Mouse (Mus musculus): ENCODE results near the gene Ndufb8. TPM values are rescaled to one million over a fixed set of nuclear protein-coding genes. Genes with fewer than 3 reads are reported as not detected.

Ndufb8 gene
- total and polyA plus RNA-seq, 2 experiments from 2014 or later = 560 to 841 TPM

DNA sequence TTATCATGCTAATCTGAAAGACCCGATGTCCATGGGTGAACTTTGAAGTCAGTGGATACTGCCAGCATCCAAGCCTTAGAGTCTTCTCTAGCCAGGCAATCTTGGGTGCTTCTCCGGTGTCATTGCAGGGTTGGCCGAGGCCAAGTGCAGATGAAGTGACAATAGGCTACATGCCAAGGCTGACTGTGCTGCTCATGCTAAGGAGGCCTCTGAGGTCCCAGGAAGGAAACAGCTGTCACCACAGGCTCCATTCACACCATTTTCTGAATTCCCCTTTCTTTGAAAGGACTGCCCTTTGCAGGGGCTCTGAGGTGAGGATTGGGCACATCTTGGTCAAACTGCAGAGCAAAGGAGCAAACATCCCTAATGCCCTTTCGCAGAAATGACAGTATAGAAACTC, 52.5 kb downstream of the Ndufb8 start:
- Histone ChIP-seq H3K27ac (ENCODE audit: low read depth, low read length) (no peak overlapping the region), H3K4me1 (ENCODE audit: insufficient read depth, low read length) (no peaks in the 10 kb centered on the region), H3K9me3 (ENCODE audit: low read length) (no peaks in the 10 kb centered on the region), H3K9ac (replicated peaks; ENCODE audit: low read length, poor library complexity, severe bottlenecking) (no peak overlapping the region), H3K4me3 (ENCODE audit: low read depth, low read length) (no peak overlapping the region), H3K27me3 (ENCODE audit: insufficient read depth, low read length) (peaks cover 76% of the 10 kb centered on the region), H3K36me3 (ENCODE audit: insufficient read depth, low read length) (no peaks in the 10 kb centered on the region), H3K4me2 (ENCODE audit: low read depth, low read length, poor library complexity, severe bottlenecking) (no peak overlapping the region)
- no peak for ATAC-seq (ENCODE audit: low FRiP score)
- 83% methylated on average over 4 of the region's 4 CpGs for WGBS
- TF ChIP-seq CTCF (IDR thresholded peaks at IDR 0.05) = no peak
- no peak for DNase-seq (ENCODE audit: low spot score)

DNA sequence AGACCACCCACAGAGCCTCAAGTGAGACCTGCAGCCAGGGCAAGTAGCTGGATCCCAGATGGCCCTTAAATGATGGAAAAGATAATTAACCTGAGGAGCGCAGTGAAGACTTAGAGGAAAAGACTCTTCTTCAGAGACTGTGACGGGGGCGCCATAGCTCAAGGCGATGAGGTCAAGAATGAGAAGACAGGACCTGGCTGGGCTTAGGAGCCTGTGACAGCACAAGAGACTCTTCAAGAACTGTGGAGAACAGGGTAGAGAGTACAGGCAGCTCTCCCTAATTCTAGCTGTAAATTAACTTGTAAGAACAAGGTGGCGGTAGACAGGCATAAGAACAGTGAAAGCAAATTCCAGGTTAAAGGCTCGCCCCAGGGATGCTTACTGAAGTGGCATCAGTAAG, 53.3 kb downstream of the Ndufb8 start:
- DNase-seq (ENCODE audit: low spot score) (no peak), ATAC-seq (ENCODE audit: low FRiP score) (no peak)
- H3K4me2 ChIP-seq (ENCODE audit: low read depth, low read length, poor library complexity, severe bottlenecking) = no peak overlapping the region
- WGBS = 89% methylated on average over 6 of the region's 6 CpGs
- H3K4me1 ChIP-seq (ENCODE audit: insufficient read depth, low read length) = no peaks in the 10 kb centered on the region
- H3K9ac ChIP-seq (replicated peaks; ENCODE audit: low read length, poor library complexity, severe bottlenecking) = no peak overlapping the region
- no peak overlapping the region for H3K27ac ChIP-seq (ENCODE audit: low read depth, low read length)
- no peak overlapping the region for H3K4me3 ChIP-seq (ENCODE audit: low read depth, low read length)
- no peaks in the 10 kb centered on the region for H3K36me3 ChIP-seq (ENCODE audit: insufficient read depth, low read length)
- H3K27me3 ChIP-seq (ENCODE audit: insufficient read depth, low read length) = peaks cover 76% of the 10 kb centered on the region
- H3K9me3 ChIP-seq (ENCODE audit: low read length) = no peaks in the 10 kb centered on the region
- no peak for TF ChIP-seq CTCF (IDR thresholded peaks at IDR 0.05)

- no peak for DNase-seq (ENCODE audit: low spot score)
- no peaks in the 10 kb centered on the region for H3K4me1 ChIP-seq (ENCODE audit: insufficient read depth, low read length)
- H3K9me3 ChIP-seq (ENCODE audit: low read length) = no peaks in the 10 kb centered on the region
- no peaks in the 10 kb centered on the region for H3K36me3 ChIP-seq (ENCODE audit: insufficient read depth, low read length)
- TF ChIP-seq CTCF (IDR thresholded peaks at IDR 0.05) = no peak
- no peak for ATAC-seq (ENCODE audit: low FRiP score)
- peaks cover 81% of the 10 kb centered on the region for H3K27me3 ChIP-seq (ENCODE audit: insufficient read depth, low read length)
- H3K4me3 ChIP-seq (ENCODE audit: low read depth, low read length) = no peak overlapping the region
- no peak overlapping the region for H3K27ac ChIP-seq (ENCODE audit: low read depth, low read length)
- no peak overlapping the region for H3K4me2 ChIP-seq (ENCODE audit: low read depth, low read length, poor library complexity, severe bottlenecking)
- WGBS = 40% methylated on average over 5 of the region's 5 CpGs
- no peak overlapping the region for H3K9ac ChIP-seq (replicated peaks; ENCODE audit: low read length, poor library complexity, severe bottlenecking)
These were observed 55.0 kb downstream of the Ndufb8 start for GRCm38 (mm10) chr19:44500240-44500639.

DNA sequence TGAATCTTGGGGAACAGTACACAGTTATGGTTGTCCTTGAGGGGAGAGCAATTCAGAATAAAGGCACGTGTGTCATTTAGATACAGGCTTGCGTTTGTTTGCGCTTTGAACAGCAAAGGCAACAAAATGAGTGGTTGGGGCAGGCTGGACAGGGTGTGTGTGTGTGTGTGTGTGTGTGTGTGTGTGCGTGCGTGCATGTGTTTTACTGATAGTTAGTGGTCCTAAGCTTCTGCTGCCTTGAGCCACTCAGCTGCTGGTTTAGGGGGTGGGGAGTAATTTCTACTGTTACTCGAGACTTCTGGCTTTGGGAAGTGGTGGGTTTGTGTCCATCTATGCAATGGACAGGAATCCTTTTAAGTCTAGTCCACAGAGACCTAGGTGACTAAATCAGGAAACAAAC, 56.3 kb downstream of the Ndufb8 start:
- H3K4me1 ChIP-seq (ENCODE audit: insufficient read depth, low read length) = no peaks in the 10 kb centered on the region
- H3K36me3 ChIP-seq (ENCODE audit: insufficient read depth, low read length) = no peaks in the 10 kb centered on the region
- no peak overlapping the region for H3K27ac ChIP-seq (ENCODE audit: low read depth, low read length)
- H3K9ac ChIP-seq (replicated peaks; ENCODE audit: low read length, poor library complexity, severe bottlenecking) = no peak overlapping the region
- DNase-seq (ENCODE audit: low spot score) (no peak), ATAC-seq (ENCODE audit: low FRiP score) (no peak)
- WGBS = 63% methylated on average over 6 of the region's 6 CpGs
- H3K4me2 ChIP-seq (ENCODE audit: low read depth, low read length, poor library complexity, severe bottlenecking) = no peak overlapping the region
- no peaks in the 10 kb centered on the region for H3K9me3 ChIP-seq (ENCODE audit: low read length)
- no peak overlapping the region for H3K4me3 ChIP-seq (ENCODE audit: low read depth, low read length)
- TF ChIP-seq CTCF (IDR thresholded peaks at IDR 0.05) = no peak
- peaks cover 79% of the 10 kb centered on the region for H3K27me3 ChIP-seq (ENCODE audit: insufficient read depth, low read length)

Other genes with a start within 250 kb of the Ndufb8 start
- 0.33 and 0.44 TPM in 2 replicates for gene Scd4, start 222.3 kb downstream of the Ndufb8 start, total RNA-seq (2014; rRNA removed)
- gene Scd4, start 222.3 kb downstream of the Ndufb8 start, polyA plus RNA-seq (2015; fragmentation: Nextera tagmentation; extraction: Ambion mirVana) = 0.17 TPM in 1 of 2 replicates, not detected in the other
- 38.5 and 42.3 TPM in 2 replicates for gene Scd1, start 147.6 kb downstream of the Ndufb8 start, total RNA-seq (2014; rRNA removed)
- gene Scd1, start 147.6 kb downstream of the Ndufb8 start, polyA plus RNA-seq (2015; fragmentation: Nextera tagmentation; extraction: Ambion mirVana) = 7.1 and 7.5 TPM in 2 replicates
- 0.05 TPM in 1 of 2 replicates, not detected in the other for gene Wnt8b, start 62.0 kb downstream of the Ndufb8 start, total RNA-seq (2014; rRNA removed)
- 0.44 and 1.0 TPM in 2 replicates for gene Wnt8b, start 62.0 kb downstream of the Ndufb8 start, polyA plus RNA-seq (2015; fragmentation: Nextera tagmentation; extraction: Ambion mirVana)
- 0.11 and 0.38 TPM in 2 replicates for gene Sec31b, start 9.6 kb downstream of the Ndufb8 start, total RNA-seq (2014; rRNA removed)
- gene Sec31b, start 9.6 kb downstream of the Ndufb8 start, polyA plus RNA-seq (2015; fragmentation: Nextera tagmentation; extraction: Ambion mirVana) = 0.13 and 0.26 TPM in 2 replicates
- not detected in 2 replicates for gene Gm20538, start 2.6 kb downstream of the Ndufb8 start, total RNA-seq (2014; rRNA removed)
- gene Gm20538, start 2.6 kb downstream of the Ndufb8 start, polyA plus RNA-seq (2015; fragmentation: Nextera tagmentation; extraction: Ambion mirVana) = not detected in 2 replicates
- gene Hif1an, start 7.4 kb upstream of the Ndufb8 start, total RNA-seq (2014; rRNA removed) = 9.3 and 12.2 TPM in 2 replicates
- gene Hif1an, start 7.4 kb upstream of the Ndufb8 start, polyA plus RNA-seq (2015; fragmentation: Nextera tagmentation; extraction: Ambion mirVana) = 15.8 and 18.1 TPM in 2 replicates
- gene Pax2, start 200.6 kb upstream of the Ndufb8 start, total RNA-seq (2014; rRNA removed) = 0.28 and 0.77 TPM in 2 replicates
- 0.19 and 0.21 TPM in 2 replicates for gene Pax2, start 200.6 kb upstream of the Ndufb8 start, polyA plus RNA-seq (2015; fragmentation: Nextera tagmentation; extraction: Ambion mirVana)

Data from midbrain, postnatal 0 days (tissue).